Mouse (Mus musculus) forebrain, embryonic 11.5 days (tissue): ENCODE results near the gene Crkl. TPM values are rescaled to one million over a fixed set of nuclear protein-coding genes. Genes with fewer than 3 reads are reported as not detected.
"Not testable (repeated sequence)": the region's sequence is repeated elsewhere in the genome, so short reads cannot be mapped to it uniquely, and the experiment has no call there.

Experiments used
- ATAC-seq: fragments of 200-750 bp; cut with Nextera tagmentation; replicated peaks from 2 replicates; pipeline ENCODE4 v1.8.0; 2017; ENCODE audit warnings: moderate TSS enrichment; ENCODE audit not compliant: low FRiP score
- DNase-seq: peaks from one replicate; pipeline ENCODE4 v3.0.0-alpha.2; 2017; ENCODE audit warnings: low spot score
- H3K27ac ChIP-seq: fragments of 300-500 bp; sonication (generic); 2 replicates; pipeline ENCODE4 v1.5.1; 2014; ENCODE audit warnings: low read depth, low read length
- H3K27me3 ChIP-seq: fragments of 300-500 bp; sonication (generic); 2 replicates; pipeline ENCODE4 v1.6.1; 2014; ENCODE audit warnings: mild to moderate bottlenecking, low read length, mixed read lengths; ENCODE audit not compliant: control insufficient read depth, insufficient read depth
- H3K36me3 ChIP-seq: fragments of 300-500 bp; sonication (generic); 2 replicates; pipeline ENCODE4 v1.6.1; 2014; ENCODE audit warnings: mild to moderate bottlenecking, low read length, moderate library complexity, mixed read lengths; ENCODE audit not compliant: control insufficient read depth, insufficient read depth
- H3K4me1 ChIP-seq: fragments of 300-500 bp; sonication (generic); replicated peaks from 2 replicates; pipeline ENCODE4 v1.6.1; 2014; ENCODE audit warnings: low read length, mixed read lengths; ENCODE audit not compliant: control insufficient read depth, insufficient read depth
- H3K4me2 ChIP-seq: fragments of 300-500 bp; sonication (generic); 2 replicates; pipeline ENCODE4 v1.6.1; 2014; ENCODE audit warnings: low read depth, mild to moderate bottlenecking, low read length, moderate library complexity, mixed read lengths; ENCODE audit not compliant: severe bottlenecking
- H3K4me3 ChIP-seq: fragments of 300-500 bp; sonication (generic); 2 replicates; pipeline ENCODE4 v1.5.1; 2014; ENCODE audit warnings: low read depth, low read length
- H3K9ac ChIP-seq: fragments of 300-500 bp; sonication (generic); 2 replicates; pipeline ENCODE4 v1.6.1; 2014; ENCODE audit warnings: low read length
- H3K9me3 ChIP-seq: fragments of 300-500 bp; sonication (generic); 2 replicates; pipeline ENCODE4 v1.6.1; 2016; ENCODE audit warnings: low read length, mixed read lengths; ENCODE audit not compliant: control insufficient read depth
- WGBS: fragments of 180-500 bp; shearing (Covaris S2); extraction: QIAGEN DNeasy Blood & Tissue Kit; methylation state at CpG from one replicate; pipeline ENCODE4 v1.1.7; 2014; 5-methylcytosine and 5-hydroxymethylcytosine counted together
- polyA plus RNA-seq: library from polyadenylated mRNA; unstranded; fragments of >200 nt; fragmentation: Nextera tagmentation; extraction: Ambion mirVana; gene quantifications from 2 replicates; pipeline ENCODE4 v1.2.1, GENCODE M21; 2014

The Crkl gene
- polyA plus RNA-seq, 1 experiment from 2014 or later: 96.7 TPM

DNA sequence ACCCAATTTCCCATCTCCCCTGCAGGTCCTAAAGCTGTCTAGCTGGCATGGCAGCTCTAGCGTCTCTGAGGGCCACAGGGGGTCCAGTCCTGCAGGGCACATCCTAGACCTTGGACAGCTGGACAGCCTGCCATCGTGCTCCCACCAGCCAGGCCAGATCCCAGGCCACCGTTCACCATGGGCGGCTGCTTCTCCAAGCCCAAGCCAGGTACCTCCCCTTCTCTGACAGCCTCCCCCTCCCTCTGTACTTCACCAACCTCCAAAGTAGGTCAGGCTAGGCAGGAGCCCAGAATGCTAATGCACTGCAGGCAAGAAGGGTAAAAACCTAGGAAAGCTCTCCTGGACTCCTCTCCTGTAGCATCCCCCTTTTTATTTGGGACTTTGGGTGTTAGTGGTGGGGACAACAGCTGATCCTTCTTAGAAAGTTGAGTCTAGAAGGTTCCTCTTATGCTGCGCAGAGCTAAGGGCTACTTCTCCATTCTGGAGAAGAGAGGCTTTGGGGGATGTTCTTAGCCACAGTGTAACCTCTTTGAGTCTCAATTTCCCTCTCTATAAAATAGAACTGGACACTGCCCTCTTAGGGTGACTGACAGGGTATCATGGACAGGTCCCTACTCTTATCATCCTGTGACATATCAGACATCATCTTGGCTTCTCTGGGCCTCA, 40.2 kb downstream of the Crkl start:
- ATAC-seq (no peak), DNase-seq (no peak)
- Histone ChIP-seq H3K9me3 (no peaks in the 10 kb centered on the region), H3K27me3 (peaks cover 5% of the 10 kb centered on the region), H3K4me2 (no peak overlapping the region), H3K9ac (no peak overlapping the region), H3K4me1 (peaks cover 4% of the 10 kb centered on the region; the same call in 1 of the 2 replicates), H3K4me3 (no peak overlapping the region), H3K27ac (no peak overlapping the region), H3K36me3 (no peaks in the 10 kb centered on the region)
- WGBS: 73% methylated on average over 5 of the region's 5 CpGs

- Histone ChIP-seq H3K27me3 (no peaks in the 10 kb centered on the region), H3K27ac (no peak overlapping the region), H3K4me3 (no peak overlapping the region), H3K9ac (no peak overlapping the region), H3K4me2 (no peak overlapping the region), H3K9me3 (no peaks in the 10 kb centered on the region), H3K36me3 (no peaks in the 10 kb centered on the region), H3K4me1 (no peaks in the 10 kb centered on the region; the same call in 1 of the 2 replicates)
- WGBS: 76% methylated on average over 2 of the region's 2 CpGs
- ATAC-seq (no peak), DNase-seq (no peak)
These were observed 44.9 kb downstream of the Crkl start for GRCm38 (mm10) chr16:17496499-17497305.

GRCm38 (mm10) chr16:17499249-17499883, 47.6 kb downstream of the Crkl start:
- no peaks in the 10 kb centered on the region for H3K27me3 ChIP-seq
- 0 out of 2 replicates have a peak overlapping the region, but pooled peaks have one; percentile 15 for H3K4me2 ChIP-seq
- ATAC-seq: peak; percentile 86
- 20% methylated on average over 10 of the region's 10 CpGs for WGBS
- H3K9me3 ChIP-seq: no peaks in the 10 kb centered on the region
- no peaks in the 10 kb centered on the region; the same call in 1 of the 2 replicates for H3K4me1 ChIP-seq
- H3K9ac ChIP-seq: no peak overlapping the region
- no peaks in the 10 kb centered on the region for H3K36me3 ChIP-seq
- DNase-seq: peak; percentile 80
- H3K4me3 ChIP-seq: no peak overlapping the region
- no peak overlapping the region for H3K27ac ChIP-seq

GRCm38 (mm10) chr16:17502681-17503080, 50.9 kb downstream of the Crkl start:
- no peak overlapping the region for H3K4me2 ChIP-seq
- H3K9ac ChIP-seq: no peak overlapping the region
- no peaks in the 10 kb centered on the region; the same call in 1 of the 2 replicates for H3K4me1 ChIP-seq
- 91% methylated on average over 4 of the region's 4 CpGs for WGBS
- H3K4me3 ChIP-seq: no peak overlapping the region
- no peak overlapping the region for H3K27ac ChIP-seq
- DNase-seq (no peak), ATAC-seq (no peak)
- no peaks in the 10 kb centered on the region for H3K9me3 ChIP-seq
- no peaks in the 10 kb centered on the region for H3K27me3 ChIP-seq
- H3K36me3 ChIP-seq: no peaks in the 10 kb centered on the region

- Histone ChIP-seq H3K9ac (no peak overlapping the region), H3K27ac (no peak overlapping the region), H3K36me3 (no peaks in the 10 kb centered on the region), H3K9me3 (no peaks in the 10 kb centered on the region), H3K4me3 (no peak overlapping the region), H3K27me3 (no peaks in the 10 kb centered on the region), H3K4me2 (no peak overlapping the region), H3K4me1 (peaks cover 13% of the 10 kb centered on the region)
- no peak for DNase-seq
- ATAC-seq: no peak
- 88% methylated on average over 5 of the region's 5 CpGs for WGBS
These were observed 55.3 kb downstream of the Crkl start for GRCm38 (mm10) chr16:17507018-17507552.

GRCm38 (mm10) chr16:17508031-17508430, 56.2 kb downstream of the Crkl start:
- Histone ChIP-seq H3K4me3 (peak overlapping the region; percentile 70), H3K27ac (peak overlapping the region; percentile 81; the same call in 1 of the 2 replicates), H3K4me1 (peaks cover 13% of the 10 kb centered on the region), H3K9ac (peak overlapping the region; percentile 85), H3K4me2 (peak overlapping the region; percentile 79)
- not testable (repeated sequence) for H3K27me3 ChIP-seq, H3K36me3 ChIP-seq, ATAC-seq, DNase-seq, H3K9me3 ChIP-seq
- WGBS: 33% methylated on average over 3 of the region's 3 CpGs

GRCm38 (mm10) chr16:17508546-17509239, 56.9 kb downstream of the Crkl start, which contains the start of gene Lztr1:
Gene Lztr1, plus strand, starts transcription at chr16:17508688.
- ATAC-seq: peak; percentile 97
- peak within 1 kb of the TSS; percentile 85 for H3K9ac ChIP-seq
- DNase-seq: peak; percentile 93
- under 1% methylated on average over 50 of the region's 50 CpGs for WGBS
- H3K36me3 ChIP-seq: no peaks in the 10 kb centered on the region; the same call in none of the 2 replicates
- peak within 1 kb of the TSS; percentile 81; the same call in 1 of the 2 replicates for H3K27ac ChIP-seq
- no peaks in the 10 kb centered on the region for H3K9me3 ChIP-seq
- H3K27me3 ChIP-seq: no peaks in the 10 kb centered on the region
- H3K4me2 ChIP-seq: peak within 1 kb of the TSS; percentile 79
- H3K4me3 ChIP-seq: peak within 1 kb of the TSS; percentile 70
- peaks cover 13% of the 10 kb centered on the region for H3K4me1 ChIP-seq

GRCm38 (mm10) chr16:17509240-17509597, 57.4 kb downstream of the Crkl start:
- DNase-seq: no peak
- Histone ChIP-seq H3K27ac (no peak overlapping the region), H3K4me1 (peaks cover 13% of the 10 kb centered on the region), H3K4me3 (peak overlapping the region; percentile 70), H3K4me2 (peak overlapping the region; percentile 79), H3K9me3 (no peaks in the 10 kb centered on the region), H3K27me3 (no peaks in the 10 kb centered on the region), H3K9ac (peak overlapping the region; percentile 85), H3K36me3 (no peaks in the 10 kb centered on the region; the same call in none of the 2 replicates)
- no peak for ATAC-seq
- 11% methylated on average over 9 of the region's 9 CpGs for WGBS
